Mouse (Mus musculus) CD4-positive helper T cell, adult 2 months (primary cell): ENCODE measurements around the gene Pfn1.

Experiments used
- DNase-seq: peaks from one replicate; pipeline ENCODE4 v3.0.0-alpha.2; 2012; ENCODE audit warnings: low read depth, missing footprints, low spot score

Pfn1 gene

GRCm38 (mm10) chr11:70654198-70654922 lies at the start of gene Pfn1:
Gene Pfn1, minus strand, starts transcription at chr11:70654644.
- peak; percentile 94 for DNase-seq

DNA sequence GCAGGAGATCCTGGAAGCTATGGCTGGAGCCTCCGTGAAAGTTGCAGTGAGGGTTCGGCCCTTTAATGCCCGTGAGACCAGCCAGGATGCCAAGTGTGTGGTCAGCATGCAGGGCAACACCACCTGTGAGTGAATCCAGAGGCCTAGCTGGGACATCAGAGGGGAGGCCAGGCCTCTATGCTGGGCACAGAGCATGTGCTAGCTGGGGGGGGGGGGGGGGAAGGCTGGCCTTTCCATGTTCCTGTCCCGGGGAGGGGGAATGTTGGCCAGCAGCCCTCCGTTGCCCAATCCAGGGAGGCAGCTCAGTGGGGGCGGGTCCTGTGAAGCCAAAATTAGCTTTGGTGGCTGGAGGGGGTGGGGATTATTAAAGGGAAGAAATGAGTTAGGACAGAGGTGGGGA lies 48.3 kb upstream of the Pfn1 start:
- DNase-seq: no peak

DNA sequence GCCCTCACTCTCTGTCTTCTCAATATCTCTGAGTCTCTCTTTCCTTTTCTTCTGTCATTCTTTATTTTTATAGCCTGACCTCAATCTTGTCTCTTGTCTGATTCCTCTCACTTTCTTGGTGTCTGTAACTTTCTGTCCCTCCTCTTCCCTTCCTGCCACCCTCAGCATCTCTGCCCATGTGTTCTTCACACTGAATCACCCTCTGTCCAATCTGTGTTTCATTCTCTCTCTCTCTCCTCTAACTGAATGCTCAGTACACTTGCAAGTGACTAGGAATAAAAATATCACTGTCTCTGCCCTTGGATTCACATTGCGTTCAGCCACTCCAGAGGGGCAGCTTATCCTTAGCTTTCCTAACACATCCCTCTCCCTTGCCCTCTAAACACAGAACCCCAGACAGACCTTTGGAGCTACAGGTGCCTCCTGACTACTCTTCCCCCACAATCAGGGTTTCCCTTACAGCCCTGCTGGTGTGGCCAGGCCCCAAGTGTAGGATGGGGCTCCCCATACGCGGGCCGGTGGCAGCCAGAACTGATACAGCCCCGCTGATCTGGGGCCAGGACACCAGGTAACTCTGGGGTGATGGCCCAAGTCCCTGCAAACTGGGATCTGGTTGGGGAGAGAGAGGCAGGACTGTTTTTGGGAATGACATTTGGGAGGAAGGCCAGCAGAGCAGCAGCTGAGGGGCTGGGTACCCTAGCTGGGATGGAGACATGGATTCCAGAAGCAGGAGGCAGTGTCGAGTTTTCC lies 47.7 kb upstream of the Pfn1 start:
- DNase-seq: no peak

- DNase-seq: no peak
These were observed 46.9 kb upstream of the Pfn1 start for GRCm38 (mm10) chr11:70701221-70701955.

DNA sequence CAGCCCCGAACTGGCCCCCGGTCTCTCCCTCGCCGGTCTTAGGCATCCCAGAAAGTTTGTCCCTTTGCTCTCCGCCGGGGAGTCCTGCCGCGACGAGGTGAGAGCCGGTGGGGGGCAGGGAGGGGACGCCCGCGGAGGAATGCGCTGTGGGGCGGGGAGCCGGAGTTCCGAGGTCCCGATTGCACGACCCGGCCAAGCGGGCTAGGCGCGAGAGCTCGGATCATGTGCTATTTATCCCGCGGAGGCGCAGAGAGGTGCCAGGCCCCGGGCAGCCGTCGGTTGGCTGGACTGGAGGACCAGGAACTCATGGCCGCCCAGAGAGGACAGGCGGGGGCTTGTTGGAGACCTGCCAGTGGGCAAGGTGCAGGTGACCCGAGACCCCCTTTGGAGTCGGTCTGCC lies 46.2 kb upstream of the Pfn1 start:
- peak; percentile 68 for DNase-seq

DNA sequence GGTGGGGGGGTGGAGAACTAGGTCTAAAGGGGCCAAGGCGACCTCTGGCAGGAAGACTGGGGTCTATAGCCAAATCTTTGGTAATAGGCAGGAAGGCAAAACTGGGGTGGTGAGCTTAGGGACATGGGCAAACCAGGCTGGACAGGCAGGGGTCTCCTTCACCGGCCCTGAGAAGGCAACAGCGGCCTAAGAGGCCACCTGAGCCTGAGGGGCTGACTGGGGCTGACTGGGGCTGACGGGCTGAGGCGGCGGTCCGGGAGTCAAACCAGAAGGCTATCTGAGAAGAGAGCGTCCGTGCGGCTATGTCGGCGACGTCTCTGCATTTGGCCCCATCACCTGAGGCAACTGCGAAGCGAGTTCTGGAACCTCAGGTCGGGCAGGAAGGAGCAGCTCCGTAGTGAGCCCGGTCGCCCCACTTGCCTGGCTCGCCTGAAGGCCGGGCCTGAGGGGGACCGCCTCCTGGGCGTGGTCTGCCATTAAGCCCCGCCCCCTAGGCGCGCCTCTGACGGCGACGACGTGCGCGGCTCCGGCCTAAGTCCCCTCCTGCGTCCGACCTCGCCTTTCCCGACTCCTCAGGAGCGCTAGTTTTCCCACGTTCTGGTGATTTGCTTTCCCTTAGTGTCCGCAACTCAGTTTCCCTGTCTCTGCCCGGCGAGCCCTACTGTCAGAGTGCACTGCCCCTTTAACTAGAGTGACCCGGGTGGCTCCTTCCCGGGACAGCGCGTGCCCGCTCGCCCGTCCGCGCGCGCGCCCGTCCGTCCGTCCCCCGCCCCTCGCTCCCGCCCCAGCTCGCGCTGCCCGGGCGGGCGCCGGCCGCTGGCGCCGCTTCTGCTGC lies 45.5 kb upstream of the Pfn1 start, which contains the start of the genes Inca1 and Kif1c:
TSS of gene Inca1 (minus strand) at position 434 of the 835 bp plus-strand sequence.
TSS of gene Kif1c (plus strand) at position 827 of the 835 bp plus-strand sequence.
- DNase-seq: peak; percentile 95

DNA sequence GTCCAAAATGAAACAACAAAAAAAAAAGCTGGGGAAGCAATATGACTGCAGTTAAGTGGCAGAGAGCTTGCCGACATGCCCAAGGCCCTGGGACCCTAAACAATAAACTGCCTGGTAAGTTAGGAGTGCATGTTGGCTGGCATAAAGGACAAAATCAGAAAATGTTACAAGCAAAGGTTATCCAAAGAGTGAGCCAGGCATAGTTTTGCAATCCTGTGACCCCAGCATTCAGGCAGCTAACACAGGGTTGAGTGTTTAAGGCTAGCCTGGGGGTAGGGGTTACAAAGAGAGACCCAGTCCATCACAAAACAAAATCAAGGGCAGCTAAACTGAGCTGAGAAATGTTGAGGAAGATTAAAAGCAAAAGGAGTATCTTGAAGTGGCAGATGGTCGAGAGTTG lies 44.6 kb upstream of the Pfn1 start:
- no peak for DNase-seq

- peak; percentile 49 for DNase-seq
These were observed 42.9 kb upstream of the Pfn1 start for GRCm38 (mm10) chr11:70697376-70697775.

DNA sequence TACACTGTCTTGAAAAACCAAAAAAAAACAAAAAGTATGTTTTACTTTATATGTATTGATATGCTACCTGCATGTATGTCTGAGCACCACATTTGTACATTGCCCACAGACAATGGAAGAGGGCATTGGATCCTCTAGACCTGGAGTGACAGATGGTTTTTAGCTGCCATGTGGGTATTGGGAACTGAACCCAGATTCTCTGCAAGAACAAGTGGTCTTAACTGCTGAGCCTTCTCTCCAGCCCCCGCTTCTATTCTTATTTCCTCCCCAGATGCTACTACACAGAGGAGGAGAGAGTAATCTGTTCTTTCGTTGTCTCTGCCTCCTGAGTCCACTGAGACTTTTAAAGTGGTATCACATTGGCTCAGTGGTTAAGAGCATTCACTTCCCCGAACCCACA lies 39.1 kb upstream of the Pfn1 start:
- DNase-seq: no peak

- DNase-seq: no peak
These were observed 35.1 kb upstream of the Pfn1 start for GRCm38 (mm10) chr11:70689578-70689977.

GRCm38 (mm10) chr11:70688372-70688771 lies 33.9 kb upstream of the Pfn1 start:
- no peak for DNase-seq

- DNase-seq: peak; percentile 84
These were observed 33.3 kb upstream of the Pfn1 start, which contains the start of gene Camta2 for GRCm38 (mm10) chr11:70687601-70688199. Gene Camta2, minus strand, starts transcription at chr11:70688105.

DNA sequence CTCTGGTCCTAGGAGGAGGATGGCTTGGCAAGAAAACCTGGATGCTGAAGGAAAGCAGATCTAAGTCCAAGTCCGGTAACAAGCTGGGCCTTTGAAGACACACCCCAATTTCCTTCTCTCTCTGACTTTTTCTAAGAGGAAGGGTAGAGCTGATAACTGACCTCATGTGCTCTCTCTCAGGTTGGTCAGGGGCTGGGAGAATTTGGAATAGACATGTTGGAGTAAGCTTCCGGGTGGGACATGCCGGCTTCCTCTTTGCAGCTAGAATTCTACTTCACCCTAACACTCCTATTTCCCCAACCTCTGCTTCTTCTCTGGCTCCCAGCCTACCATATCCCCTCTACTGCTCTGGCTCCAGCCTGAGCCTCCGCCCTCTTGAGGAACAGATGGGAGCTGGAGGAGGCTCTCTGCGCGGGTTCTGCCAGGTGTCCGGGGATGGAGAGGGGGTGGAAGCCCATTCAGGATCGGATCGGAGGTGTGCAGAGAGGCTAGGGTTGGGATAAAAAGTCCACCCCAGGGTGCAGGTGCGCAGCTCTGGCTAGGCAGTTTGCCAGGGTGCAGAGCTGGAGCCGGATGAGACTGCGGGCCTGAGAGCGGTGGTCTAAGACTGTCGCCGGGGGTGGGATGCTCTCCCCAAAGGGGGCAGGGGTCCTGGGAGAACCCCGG lies 32.6 kb upstream of the Pfn1 start:
- DNase-seq: peak; percentile 30

- DNase-seq: no peak
These were observed 29.2 kb upstream of the Pfn1 start for GRCm38 (mm10) chr11:70683640-70684039.

DNA sequence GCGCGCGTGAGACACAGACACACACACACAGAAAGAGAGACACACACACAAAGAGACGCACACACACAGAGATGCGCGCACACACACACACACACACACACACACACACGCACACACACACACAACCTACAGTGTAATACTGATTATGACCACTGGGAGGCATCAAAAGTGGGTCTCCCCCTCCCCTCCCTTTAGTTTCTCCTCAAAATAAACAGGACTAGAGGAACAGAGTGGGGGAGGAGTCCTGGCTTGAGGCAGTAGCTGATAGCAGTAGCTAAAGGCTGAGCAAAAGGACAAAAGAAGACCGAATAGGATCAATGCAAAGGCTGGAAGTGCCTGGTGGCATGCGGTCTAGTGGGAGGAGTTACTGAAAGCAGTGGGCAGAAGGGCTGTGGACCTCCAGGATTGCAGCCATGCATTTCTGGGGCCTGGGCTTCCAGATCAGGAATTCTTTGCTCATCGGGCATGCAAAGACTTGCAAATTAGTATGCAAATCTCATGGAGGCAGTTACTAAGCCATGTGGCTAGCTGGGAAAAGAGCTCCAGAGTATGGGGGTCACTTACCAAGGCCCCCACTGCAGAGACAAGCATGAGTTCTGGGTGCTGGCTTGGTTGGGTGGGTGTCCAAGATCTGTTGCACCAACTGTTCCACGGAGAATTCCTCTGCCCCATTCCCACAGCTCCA lies 27.6 kb upstream of the Pfn1 start:
- peak; percentile 70 for DNase-seq

- DNase-seq: no peak
These were observed 26.7 kb upstream of the Pfn1 start for GRCm38 (mm10) chr11:70681170-70681569.

DNA sequence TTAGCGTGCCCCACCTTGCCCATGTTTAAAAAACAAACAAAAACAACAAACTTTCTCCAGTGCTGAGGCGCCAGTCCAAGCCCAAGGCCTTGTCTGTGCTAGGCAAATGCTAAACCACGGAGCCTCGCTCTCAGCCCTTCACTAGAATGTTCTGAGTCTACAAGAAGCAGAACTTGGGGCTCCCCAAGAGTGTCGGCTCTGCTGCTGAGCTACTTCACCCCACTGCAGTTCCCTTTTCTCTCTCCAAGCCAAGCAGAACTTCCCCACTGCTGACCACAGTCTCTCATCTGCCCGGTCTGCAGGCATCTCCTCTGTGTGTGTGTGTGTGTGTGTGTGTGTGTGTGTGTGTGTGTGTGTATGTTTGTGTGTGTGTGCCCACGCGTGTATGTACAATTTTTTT lies 25.4 kb upstream of the Pfn1 start:
- no peak for DNase-seq

- DNase-seq: no peak
These were observed 24.9 kb upstream of the Pfn1 start for GRCm38 (mm10) chr11:70679361-70679760.

- DNase-seq: no peak
These were observed 24.1 kb upstream of the Pfn1 start for GRCm38 (mm10) chr11:70678576-70678975.

DNA sequence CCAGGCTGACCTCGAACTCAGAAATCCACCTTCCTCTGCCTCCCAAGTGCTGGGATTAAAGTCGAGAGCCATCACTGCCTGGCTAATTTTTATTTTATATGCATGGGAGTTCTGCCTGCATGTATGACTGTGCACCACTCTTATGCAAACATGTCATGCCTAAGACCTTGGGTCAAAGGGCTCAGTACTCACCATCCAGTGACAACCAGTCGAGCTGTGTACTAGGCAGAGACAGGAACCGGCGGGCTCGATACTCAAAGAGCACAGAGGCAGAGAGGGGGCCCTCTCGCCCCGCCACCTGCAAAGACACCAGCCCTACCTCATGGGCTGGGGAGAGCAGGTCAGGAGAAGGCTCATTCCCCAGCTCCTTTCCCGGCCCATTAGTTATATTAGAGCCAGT lies 23.6 kb upstream of the Pfn1 start:
- no peak for DNase-seq
